Mouse (Mus musculus) liver, embryonic 12.5 days (tissue): ENCODE results near the gene Stkld1. TPM values are rescaled to one million over a fixed set of nuclear protein-coding genes. Genes with fewer than 3 reads are reported as not detected.

Source experiments
- ATAC-seq: fragments of 200-750 bp; cut with Nextera tagmentation; 2 replicates; pipeline ENCODE4 v1.8.0; 2017; ENCODE audit warnings: moderate number of reproducible peaks, mild to moderate bottlenecking, moderate library complexity
- H3K27ac ChIP-seq: fragments of 300-500 bp; sonication (generic); 2 replicates; pipeline ENCODE4 v1.5.1; 2016; ENCODE audit warnings: mild to moderate bottlenecking
- H3K27me3 ChIP-seq: fragments of 300-500 bp; sonication (generic); replicated peaks from 2 replicates; pipeline ENCODE4 v1.6.1; 2016; ENCODE audit warnings: mild to moderate bottlenecking, moderate library complexity
- H3K36me3 ChIP-seq: fragments of 300-500 bp; sonication (generic); 2 replicates; pipeline ENCODE4 v1.6.1; 2016; ENCODE audit warnings: mild to moderate bottlenecking, moderate library complexity
- H3K4me1 ChIP-seq: fragments of 300-500 bp; sonication (generic); 2 replicates; pipeline ENCODE4 v1.6.1; 2016
- H3K4me2 ChIP-seq: fragments of 300-500 bp; sonication (generic); 2 replicates; pipeline ENCODE4 v1.6.1; 2016; ENCODE audit warnings: mild to moderate bottlenecking, moderate library complexity
- H3K4me3 ChIP-seq: fragments of 300-500 bp; sonication (generic); 2 replicates; pipeline ENCODE4 v1.5.1; 2016; ENCODE audit warnings: mild to moderate bottlenecking, moderate library complexity
- H3K9ac ChIP-seq: fragments of 300-500 bp; sonication (generic); 2 replicates; pipeline ENCODE4 v1.6.1; 2016; ENCODE audit warnings: mild to moderate bottlenecking, moderate library complexity
- H3K9me3 ChIP-seq: fragments of 300-500 bp; sonication (generic); replicated peaks from 2 replicates; pipeline ENCODE4 v1.6.1; 2016; ENCODE audit warnings: mild to moderate bottlenecking, moderate library complexity
- WGBS: fragments of 180-500 bp; shearing (Covaris S2); methylation state at CpG from one replicate; pipeline ENCODE4 v1.1.7; 2016; ENCODE audit not compliant: insufficient replicate concordance; 5-methylcytosine and 5-hydroxymethylcytosine counted together
- polyA plus RNA-seq: library from polyadenylated mRNA; unstranded; fragments of >200 nt; fragmentation: Nextera tagmentation; extraction: Ambion mirVana; gene quantifications from 2 replicates; pipeline ENCODE4 v1.2.1, GENCODE M21; 2016

Stkld1 gene
- polyA plus RNA-seq, 1 experiment from 2014 or later, result 0.14 TPM

DNA sequence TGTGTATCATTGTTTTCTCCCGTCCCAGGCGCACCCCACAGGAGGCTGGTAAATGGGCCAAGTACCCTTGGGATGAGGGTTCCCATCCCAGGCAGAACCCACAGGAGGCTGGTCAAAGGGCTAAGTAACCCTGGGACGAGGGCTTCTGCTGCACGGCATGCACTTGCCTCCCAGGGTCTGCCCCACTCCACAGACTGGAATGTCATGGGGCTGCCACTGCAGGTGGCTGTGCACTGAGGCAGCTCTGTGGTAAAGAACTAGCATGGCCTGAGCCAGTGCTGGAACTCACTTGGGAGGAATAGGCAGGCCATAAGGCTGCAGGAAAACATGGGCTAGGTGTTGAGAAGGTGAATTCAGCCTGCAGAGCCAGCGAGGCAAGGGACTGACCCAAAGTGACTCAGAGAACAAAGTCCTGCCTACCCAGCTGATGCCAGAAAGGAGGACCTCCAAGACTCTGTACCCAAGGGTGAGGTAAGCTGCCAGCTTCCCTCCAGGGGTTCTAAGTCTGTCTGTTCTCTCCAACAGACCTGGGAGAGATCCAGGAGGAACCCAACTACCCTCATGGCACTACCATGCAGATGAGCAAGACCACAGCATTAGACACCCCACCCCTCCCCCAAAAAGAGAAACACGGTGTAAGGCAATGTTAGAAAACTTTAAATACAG, 13.5 kb upstream of the Stkld1 start:
- no peaks in the 10 kb centered on the region for H3K9me3 ChIP-seq
- WGBS, result 77% methylated on average over 6 of the region's 6 CpGs
- peaks cover 29% of the 10 kb centered on the region for H3K4me1 ChIP-seq
- ATAC-seq, result no peak
- no peak overlapping the region for H3K27ac ChIP-seq
- H3K4me3 ChIP-seq, result no peak overlapping the region
- no peak overlapping the region for H3K4me2 ChIP-seq
- no peaks in the 10 kb centered on the region for H3K27me3 ChIP-seq
- peaks cover 82% of the 10 kb centered on the region for H3K36me3 ChIP-seq
- no peak overlapping the region for H3K9ac ChIP-seq

DNA sequence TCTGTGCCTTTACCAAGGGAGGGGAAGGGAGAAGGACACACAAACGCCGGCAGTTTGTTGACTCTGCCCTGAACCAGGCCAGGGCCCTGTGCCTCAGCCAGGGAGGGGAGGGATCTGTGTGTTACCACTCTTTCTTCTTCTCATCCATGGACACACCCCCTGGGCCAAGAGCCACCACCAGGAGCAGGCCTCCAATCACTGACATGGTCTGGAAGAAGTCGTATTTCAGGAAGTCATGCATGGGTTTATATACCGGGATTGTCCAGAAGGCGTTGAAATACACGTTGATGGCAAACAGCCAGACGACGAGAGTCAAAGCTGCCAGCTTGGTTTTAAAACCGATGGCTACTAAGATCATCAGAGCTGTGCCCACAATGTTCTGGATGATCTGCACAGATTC, 12.1 kb upstream of the Stkld1 start:
- no peaks in the 10 kb centered on the region for H3K9me3 ChIP-seq
- H3K27ac ChIP-seq, result no peak overlapping the region
- peaks cover 20% of the 10 kb centered on the region for H3K4me1 ChIP-seq
- no peak overlapping the region for H3K9ac ChIP-seq
- H3K27me3 ChIP-seq, result no peaks in the 10 kb centered on the region
- ATAC-seq, result no peak
- WGBS, result 68% methylated on average over 9 of the region's 9 CpGs
- no peak overlapping the region for H3K4me2 ChIP-seq
- peaks cover 97% of the 10 kb centered on the region for H3K36me3 ChIP-seq
- no peak overlapping the region for H3K4me3 ChIP-seq

- Histone ChIP-seq H3K4me2 (no peak overlapping the region), H3K9me3 (no peaks in the 10 kb centered on the region), H3K4me3 (no peak overlapping the region), H3K4me1 (peaks cover 48% of the 10 kb centered on the region), H3K36me3 (peaks cover 89% of the 10 kb centered on the region), H3K27ac (no peak overlapping the region), H3K9ac (no peak overlapping the region), H3K27me3 (no peaks in the 10 kb centered on the region)
- WGBS, result 85% methylated on average over 6 of the region's 6 CpGs
- ATAC-seq, result no peak
Observed at GRCm38 (mm10) chr2:26927745-26928476, 5.9 kb upstream of the Stkld1 start.

GRCm38 (mm10) chr2:26930390-26930789, 3.5 kb upstream of the Stkld1 start:
- Histone ChIP-seq H3K27me3 (no peaks in the 10 kb centered on the region), H3K27ac (0 out of 2 replicates have a peak overlapping the region, but pooled peaks have one; percentile 55), H3K9ac (peak overlapping the region; percentile 98; the same call in 1 of the 2 replicates), H3K4me1 (peaks cover 59% of the 10 kb centered on the region), H3K4me2 (peak overlapping the region; percentile 24), H3K4me3 (no peak overlapping the region), H3K36me3 (peaks cover 64% of the 10 kb centered on the region), H3K9me3 (no peaks in the 10 kb centered on the region)
- 35% methylated on average over 1 of the region's 1 CpGs for WGBS
- no peak for ATAC-seq

- Histone ChIP-seq H3K4me2 (peak overlapping the region; percentile 92), H3K9ac (peak overlapping the region; percentile 98), H3K27me3 (no peaks in the 10 kb centered on the region), H3K4me3 (peak overlapping the region; percentile 95), H3K9me3 (no peaks in the 10 kb centered on the region), H3K4me1 (peaks cover 71% of the 10 kb centered on the region), H3K36me3 (peaks cover 41% of the 10 kb centered on the region), H3K27ac (peak overlapping the region; percentile 88)
- 4% methylated on average over 49 of the region's 49 CpGs for WGBS
- peak; percentile 24 for ATAC-seq
Observed at GRCm38 (mm10) chr2:26932473-26933303, 1.2 kb upstream of the Stkld1 start.

DNA sequence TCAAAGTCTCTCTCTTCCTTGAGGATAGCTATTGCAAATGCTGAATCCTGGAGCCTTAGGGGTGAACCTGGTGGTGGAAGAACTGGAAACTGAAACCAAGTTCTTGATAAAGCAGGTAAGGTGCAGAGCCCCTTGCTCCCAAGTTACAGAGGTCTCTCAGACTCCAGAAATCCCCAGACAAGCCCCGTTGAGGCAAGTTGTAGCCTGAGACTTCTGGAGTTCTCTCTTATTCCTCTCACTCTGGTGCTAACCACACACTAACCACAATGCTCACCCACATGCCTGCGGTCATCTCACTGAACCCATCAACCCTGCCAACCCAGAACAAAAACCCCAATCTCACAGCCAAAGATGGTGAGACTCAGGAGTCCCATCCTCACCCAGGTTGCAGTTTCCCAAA, 1.4 kb downstream of the Stkld1 start:
- WGBS, result 18% methylated on average over 2 of the region's 2 CpGs
- no peak for ATAC-seq
- Histone ChIP-seq H3K27me3 (no peaks in the 10 kb centered on the region), H3K36me3 (peaks cover 17% of the 10 kb centered on the region), H3K27ac (no peak overlapping the region; the same call in 1 of the 2 replicates), H3K4me1 (peaks cover 46% of the 10 kb centered on the region), H3K9ac (no peak overlapping the region), H3K4me2 (no peak overlapping the region), H3K4me3 (no peak overlapping the region), H3K9me3 (no peaks in the 10 kb centered on the region)

DNA sequence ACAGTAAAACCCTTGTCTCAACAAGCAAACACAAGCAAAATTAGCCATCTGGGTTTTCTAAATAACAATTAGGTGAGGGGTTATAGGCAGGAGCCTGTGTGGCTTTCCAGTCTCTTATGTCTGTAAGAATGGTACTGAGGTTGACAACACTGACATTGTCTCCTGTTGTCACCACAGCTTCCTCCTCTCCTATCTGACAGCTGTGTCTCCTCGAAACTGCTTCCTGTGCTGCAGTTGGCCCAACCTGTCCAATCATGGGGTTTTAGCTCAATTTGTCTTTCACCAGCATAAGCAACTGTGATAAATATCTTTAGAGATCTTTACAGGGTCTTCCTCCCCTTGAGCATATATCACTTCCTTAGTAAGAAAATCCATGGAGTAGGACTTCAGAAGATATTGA, 2.6 kb downstream of the Stkld1 start:
- Histone ChIP-seq H3K27ac (no peak overlapping the region), H3K9me3 (no peaks in the 10 kb centered on the region), H3K27me3 (no peaks in the 10 kb centered on the region), H3K4me2 (no peak overlapping the region), H3K36me3 (peaks cover 5% of the 10 kb centered on the region), H3K9ac (no peak overlapping the region), H3K4me3 (no peak overlapping the region), H3K4me1 (peaks cover 38% of the 10 kb centered on the region)
- no peak for ATAC-seq
- WGBS, result 21% methylated on average over 1 of the region's 1 CpGs

DNA sequence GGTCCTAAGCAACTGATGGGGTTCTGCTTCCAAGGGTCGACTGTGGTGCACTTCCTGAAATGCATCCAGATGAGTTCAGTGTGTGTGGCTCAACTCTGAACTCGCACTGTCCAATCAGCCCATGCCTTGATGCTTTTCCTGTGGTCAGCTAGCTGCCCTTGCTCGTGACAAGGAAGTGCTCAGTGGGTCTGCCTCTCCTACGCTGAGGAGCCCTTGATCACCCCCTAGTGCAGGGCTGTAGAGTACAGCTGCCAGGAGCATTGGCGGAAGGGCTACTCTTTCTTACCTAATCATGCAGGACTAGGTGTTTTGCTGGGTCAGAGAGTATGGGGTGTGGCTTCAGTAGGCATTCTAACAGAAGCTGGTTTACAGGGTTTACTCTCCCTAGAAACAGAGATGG, 7.7 kb downstream of the Stkld1 start:
- Histone ChIP-seq H3K4me2 (no peak overlapping the region), H3K36me3 (no peaks in the 10 kb centered on the region), H3K9ac (no peak overlapping the region), H3K27ac (no peak overlapping the region), H3K9me3 (no peaks in the 10 kb centered on the region), H3K4me1 (peaks cover 10% of the 10 kb centered on the region), H3K4me3 (no peak overlapping the region), H3K27me3 (0 out of 2 replicates have a peak, but pooled peaks cover 3% of the 10 kb centered on the region)
- 18% methylated on average over 5 of the region's 5 CpGs for WGBS
- peak; percentile 46; the same call in 1 of the 2 replicates for ATAC-seq

DNA sequence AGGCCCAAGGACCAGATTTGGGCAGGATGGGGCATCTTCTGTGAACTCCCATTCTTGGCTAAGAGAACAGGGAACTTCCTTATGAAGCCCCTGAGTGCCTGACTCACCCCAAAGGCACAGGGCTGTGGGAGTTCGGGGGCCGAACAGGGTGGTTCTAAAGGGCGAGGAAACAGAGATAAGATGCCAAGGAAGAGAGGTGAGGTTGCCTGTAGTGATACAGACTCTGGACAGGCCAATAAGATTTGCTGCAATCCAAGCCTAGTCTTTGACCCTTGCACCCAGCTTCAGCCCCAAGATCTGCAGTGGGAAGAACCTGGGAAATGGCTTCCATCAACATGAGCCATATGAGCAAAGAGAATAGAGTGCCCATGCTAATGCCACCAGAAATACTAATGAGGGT, 9.4 kb downstream of the Stkld1 start:
- no peak overlapping the region for H3K27ac ChIP-seq
- H3K9ac ChIP-seq, result no peak overlapping the region
- no peak overlapping the region for H3K4me3 ChIP-seq
- 0 out of 2 replicates have a peak, but pooled peaks cover 3% of the 10 kb centered on the region for H3K27me3 ChIP-seq
- H3K36me3 ChIP-seq, result peaks cover 5% of the 10 kb centered on the region
- ATAC-seq, result no peak
- H3K4me1 ChIP-seq, result peaks cover 6% of the 10 kb centered on the region; the same call in 1 of the 2 replicates
- no peaks in the 10 kb centered on the region for H3K9me3 ChIP-seq
- no peak overlapping the region for H3K4me2 ChIP-seq
- WGBS, result 56% methylated on average over 3 of the region's 3 CpGs

DNA sequence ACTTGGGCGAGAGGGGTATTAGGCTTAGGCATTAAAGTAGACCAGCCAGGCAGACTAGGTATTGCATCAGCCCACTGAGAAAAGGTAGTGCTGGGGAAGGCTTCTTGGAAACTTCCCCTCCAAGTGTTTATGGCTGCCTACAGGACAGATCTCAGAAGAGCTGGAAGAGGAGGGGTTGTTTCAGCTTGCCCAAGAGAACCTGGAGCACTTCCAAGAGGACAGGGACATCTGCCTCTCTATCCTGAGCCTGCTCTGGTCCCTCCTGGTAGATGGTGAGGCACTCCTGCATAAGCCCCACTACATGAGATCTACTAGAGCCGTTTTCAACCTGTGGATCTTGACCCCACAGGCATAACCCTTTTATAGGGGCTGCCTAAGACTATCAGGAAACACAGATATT, 16.6 kb downstream of the Stkld1 start:
- no peak overlapping the region for H3K4me2 ChIP-seq
- H3K27ac ChIP-seq, result no peak overlapping the region
- H3K27me3 ChIP-seq, result 0 out of 2 replicates have a peak, but pooled peaks cover 2% of the 10 kb centered on the region
- WGBS, result 75% methylated on average over 2 of the region's 2 CpGs
- H3K4me3 ChIP-seq, result no peak overlapping the region
- no peak for ATAC-seq
- H3K9me3 ChIP-seq, result no peaks in the 10 kb centered on the region
- H3K4me1 ChIP-seq, result no peaks in the 10 kb centered on the region
- peaks cover 76% of the 10 kb centered on the region for H3K36me3 ChIP-seq
- no peak overlapping the region for H3K9ac ChIP-seq

GRCm38 (mm10) chr2:26951346-26951905, 17.6 kb downstream of the Stkld1 start:
- no peak overlapping the region for H3K4me3 ChIP-seq
- no peak overlapping the region for H3K27ac ChIP-seq
- no peak overlapping the region for H3K4me2 ChIP-seq
- 83% methylated on average over 8 of the region's 8 CpGs for WGBS
- no peak overlapping the region for H3K9ac ChIP-seq
- H3K27me3 ChIP-seq, result no peaks in the 10 kb centered on the region
- no peaks in the 10 kb centered on the region for H3K4me1 ChIP-seq
- H3K9me3 ChIP-seq, result no peaks in the 10 kb centered on the region
- no peak for ATAC-seq
- peaks cover 86% of the 10 kb centered on the region for H3K36me3 ChIP-seq
